Mouse (Mus musculus) left cerebral cortex, postnatal 4 days (tissue): ENCODE data around the gene Sipa1l3. TPM values are rescaled to one million over a fixed set of nuclear protein-coding genes. Genes with fewer than 3 reads are reported as not detected.

Experiments used
- DNase-seq: peaks from one replicate; pipeline ENCODE4 v3.0.0-alpha.2; 2022
- intact Hi-C: fragments of 180-260 bp; cut with DNase I; formaldehyde crosslinking; loops from one replicate; pipeline ENCODE4 v1.15.1; 2025
- total RNA-seq, 2 experiments: library from RNA; stranded (reverse); gene quantifications; 2 replicates each; pipeline ENCODE4 v1.2.3; 2021

Gene Sipa1l3
- total RNA-seq, 2 experiments from 2014 or later = 58.2 to 58.4 TPM

DNA sequence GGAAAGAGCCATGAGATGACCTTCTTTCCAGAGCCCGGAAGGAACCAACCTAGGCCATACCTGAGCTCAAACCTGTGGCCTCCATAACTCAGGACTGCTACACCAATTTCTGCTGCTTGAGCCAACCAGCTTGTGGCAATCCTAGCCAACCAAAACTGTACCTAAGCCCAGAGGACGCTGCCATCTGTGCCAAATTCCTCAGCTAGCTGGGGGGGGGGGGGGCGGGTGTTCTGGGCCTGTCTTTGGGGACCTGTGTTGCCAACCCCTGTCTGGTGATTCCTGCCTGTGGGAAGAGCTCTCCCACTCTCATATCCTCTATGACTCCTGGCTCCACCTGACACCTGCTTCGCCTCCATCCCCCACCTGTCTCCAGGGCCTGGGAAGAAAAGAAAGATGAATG is 34.9 kb downstream of the Sipa1l3 start:
- DNase-seq = no peak
- intact Hi-C loops = no loop called here

DNA sequence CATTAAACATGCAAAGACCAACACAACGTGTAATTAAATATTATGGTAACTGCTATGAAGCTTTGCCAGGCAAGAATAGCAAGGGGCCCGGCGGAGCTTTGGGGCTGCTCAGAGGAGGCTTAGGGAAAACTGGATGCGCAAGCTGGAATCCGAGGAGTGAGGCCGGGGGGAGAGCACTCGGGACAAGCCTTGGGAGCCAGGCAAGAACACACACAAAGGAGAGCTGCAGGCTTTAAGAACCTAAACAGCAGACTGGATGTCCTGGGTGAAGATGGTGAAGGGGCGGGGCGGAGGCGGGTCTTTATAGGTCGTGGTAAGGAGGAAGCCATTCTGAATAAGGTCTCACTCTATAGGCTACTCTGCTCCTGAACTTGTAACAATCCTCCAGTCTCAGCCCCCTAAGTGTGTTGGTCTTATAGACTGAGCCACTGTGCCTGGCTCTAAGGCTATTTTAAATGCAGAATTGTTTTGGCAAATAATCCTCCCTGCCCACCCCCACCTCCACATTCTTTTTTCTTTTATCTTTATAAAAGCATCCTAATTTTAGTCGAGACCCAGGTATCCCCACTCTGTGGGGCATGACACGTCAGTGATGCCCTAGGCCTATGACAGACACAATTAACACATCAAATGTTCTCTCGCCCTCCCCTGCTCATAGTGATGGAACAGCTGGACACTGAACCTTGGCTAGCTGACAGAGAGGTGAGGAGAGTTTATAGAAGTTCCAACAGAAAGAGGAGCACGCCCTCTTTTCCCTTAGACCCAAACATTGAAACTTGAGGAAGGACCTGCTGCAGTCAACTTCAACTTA is 36.9 kb downstream of the Sipa1l3 start:
- intact Hi-C loops = no loop called here

DNA sequence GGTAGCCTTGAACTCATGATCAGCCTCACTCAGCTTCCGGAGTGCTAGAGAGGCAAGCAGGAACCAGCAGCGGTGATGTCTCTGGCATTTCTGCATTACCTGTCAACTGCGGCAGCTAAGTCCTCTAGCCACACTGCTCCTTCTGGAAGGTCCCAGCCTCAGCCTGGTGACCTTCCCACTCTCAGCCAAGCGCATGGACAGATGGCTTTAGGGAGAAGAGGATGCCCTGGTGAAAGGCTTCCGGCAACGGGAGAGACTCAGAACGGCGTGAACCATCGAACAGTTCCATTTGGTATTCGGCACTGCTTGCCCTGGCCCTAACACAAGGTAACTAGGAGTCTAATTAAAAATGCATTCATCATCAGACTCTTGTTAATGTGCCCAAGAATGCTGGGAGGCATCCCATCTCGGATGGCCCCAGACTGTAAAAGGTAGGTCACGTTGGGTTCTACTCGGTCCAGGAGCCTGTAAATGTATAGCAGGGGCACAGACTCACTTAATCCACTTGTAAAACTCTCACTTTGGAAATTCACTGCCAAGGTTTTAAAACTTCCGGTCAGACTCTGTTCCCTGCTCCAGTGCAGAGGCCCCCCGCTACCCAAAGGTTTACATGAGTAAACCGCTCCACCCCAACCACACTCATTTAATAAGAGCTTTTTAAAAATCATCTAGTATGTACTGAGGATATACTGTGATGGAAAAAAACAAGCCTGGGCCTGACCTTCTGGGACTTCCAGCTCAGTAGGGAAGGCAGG is 37.7 kb downstream of the Sipa1l3 start:
- no peak for DNase-seq
- intact Hi-C loops = no loop called here

More for the DNA sequence above, 36.9 kb downstream of the Sipa1l3 start:
- DNase-seq = no peak

DNA sequence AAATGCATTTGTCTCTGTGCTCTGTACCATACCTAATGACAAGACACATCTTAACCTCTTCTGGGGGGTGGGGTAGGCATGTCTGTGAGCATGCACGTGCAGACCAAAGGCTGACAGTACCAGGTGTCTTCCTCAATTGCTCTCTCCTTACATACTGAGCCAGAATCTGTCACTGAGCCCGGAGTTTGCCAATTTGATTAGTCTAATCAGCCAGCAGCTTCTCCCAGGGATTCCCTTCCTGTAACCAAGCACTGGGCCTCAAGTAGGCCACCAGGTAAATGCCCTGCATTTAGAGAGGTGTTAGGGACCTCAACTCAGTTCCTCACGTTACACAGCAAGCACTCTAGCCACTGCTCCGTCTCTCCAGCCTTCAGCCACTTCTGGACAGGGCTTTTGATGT is 38.3 kb downstream of the Sipa1l3 start:
- DNase-seq = no peak
- intact Hi-C loops = no loop called here

DNA sequence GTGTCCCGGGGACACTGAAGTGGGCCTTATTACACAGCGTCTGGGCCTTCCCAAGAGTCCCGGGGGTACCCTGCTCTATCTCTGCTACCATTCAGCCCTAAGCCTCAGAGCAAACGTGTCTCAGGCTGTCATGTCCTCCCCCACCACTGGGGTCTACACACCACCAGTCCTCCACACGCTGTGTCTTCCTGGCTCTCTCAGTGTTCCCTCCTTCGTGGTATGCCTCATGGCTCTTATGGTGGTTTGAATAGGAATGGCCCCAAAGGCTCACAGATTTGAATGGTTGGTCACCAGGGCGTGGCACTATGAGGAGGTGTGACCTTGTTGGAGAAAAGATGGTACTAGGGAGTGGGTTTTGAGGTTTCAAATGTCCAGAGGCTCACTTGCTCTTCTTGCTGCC is 43.4 kb downstream of the Sipa1l3 start:
- DNase-seq = no peak
- intact Hi-C loops = no loop called here

DNA sequence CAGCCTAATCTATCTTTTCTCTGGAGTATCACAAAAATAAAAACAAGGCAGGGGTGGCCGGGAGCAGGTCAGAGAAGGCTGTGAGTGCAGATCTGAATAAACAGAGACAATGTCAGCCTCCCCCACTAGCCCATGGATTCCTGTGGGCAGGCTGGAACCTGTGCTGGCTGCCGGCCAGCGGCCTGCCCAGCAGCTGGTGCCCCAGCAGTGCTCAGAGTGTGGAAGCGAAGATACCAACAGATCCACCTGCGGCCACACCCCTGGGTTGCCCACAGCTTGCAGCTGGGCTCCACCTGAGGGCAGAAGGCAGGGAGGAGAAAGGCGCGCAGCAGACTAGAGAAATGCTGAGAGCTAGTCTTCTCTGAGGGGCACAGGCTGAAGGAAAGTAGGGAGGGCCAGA is 47.1 kb downstream of the Sipa1l3 start:
- intact Hi-C loops = no loop called here
- no peak for DNase-seq

DNA sequence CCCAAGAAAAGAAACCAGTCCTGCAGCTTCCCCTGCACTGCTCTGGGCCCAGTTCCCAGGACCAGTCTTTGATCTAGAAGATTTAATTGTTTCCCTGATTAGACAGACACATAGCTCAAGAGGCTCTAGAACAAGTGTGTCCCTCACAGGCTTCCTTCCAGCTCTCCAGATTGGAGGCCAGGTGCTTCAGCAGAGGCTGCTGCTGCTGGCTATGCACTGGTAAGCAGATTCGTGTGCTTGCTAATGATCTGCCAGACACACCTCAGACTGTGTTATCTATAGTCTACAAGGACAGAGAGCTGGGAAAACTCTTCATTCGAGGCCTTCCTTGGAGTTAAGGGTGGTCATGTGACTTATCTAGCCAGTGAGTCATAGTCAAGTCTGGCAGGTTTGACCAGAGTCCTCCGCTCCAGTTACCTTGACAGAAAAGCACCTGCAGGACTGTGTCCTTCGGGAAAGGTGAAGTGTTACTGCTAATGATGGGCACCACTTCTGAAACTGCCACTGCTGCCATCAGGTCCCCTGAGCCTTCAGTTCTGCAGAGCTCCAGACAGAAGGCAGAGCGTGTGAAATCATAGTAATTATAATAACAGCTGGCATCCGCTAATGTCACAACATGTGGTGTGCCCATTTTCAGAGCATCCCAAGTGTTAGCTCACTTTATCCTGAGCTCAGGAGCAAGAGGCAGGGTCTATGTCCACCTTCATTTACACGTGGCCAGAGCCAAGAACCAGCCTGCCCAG is 48.7 kb downstream of the Sipa1l3 start:
- intact Hi-C loops = no loop called here
- no peak for DNase-seq

DNA sequence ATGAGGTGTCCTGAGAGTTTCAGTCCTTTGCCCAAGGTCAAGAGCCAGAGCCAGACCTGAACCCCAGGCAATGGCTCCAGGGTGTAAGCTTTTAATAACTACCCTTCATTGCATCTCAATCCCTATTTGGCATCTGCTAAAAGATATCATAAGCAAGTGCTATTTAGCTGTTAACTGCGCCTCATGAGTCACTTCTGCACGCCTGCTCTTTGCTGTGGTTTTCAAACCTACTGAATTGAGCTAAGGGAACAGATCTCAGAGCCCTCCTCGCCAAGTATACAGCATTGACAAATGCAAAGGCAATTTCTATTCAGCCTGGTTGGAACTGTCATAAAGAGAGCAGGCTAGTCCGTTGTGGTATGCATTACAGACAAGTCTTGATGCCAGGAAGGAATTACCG is 49.8 kb downstream of the Sipa1l3 start:
- DNase-seq = no peak
- intact Hi-C loops = no loop called here

DNA sequence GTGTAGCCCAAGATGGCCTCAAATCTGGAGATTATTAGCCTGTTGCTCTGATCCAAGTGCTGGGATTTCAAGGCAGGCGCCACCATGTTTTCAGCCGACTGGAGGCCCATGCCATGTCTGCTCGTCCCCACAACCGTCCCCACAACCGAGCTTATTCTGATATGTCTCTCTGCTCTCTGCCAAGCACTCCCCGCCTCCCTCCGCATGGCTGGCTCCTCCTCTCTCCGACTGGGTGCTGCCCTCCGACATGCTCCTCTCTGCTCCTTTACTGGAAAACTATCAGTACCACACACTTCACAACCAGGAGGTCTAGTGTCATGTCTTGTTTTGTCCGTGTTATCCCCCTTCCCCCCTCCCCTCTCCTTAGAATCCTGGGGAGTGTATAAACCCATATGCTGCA is 51.9 kb downstream of the Sipa1l3 start:
- DNase-seq = peak; percentile 60
- intact Hi-C loops = no loop called here

DNA sequence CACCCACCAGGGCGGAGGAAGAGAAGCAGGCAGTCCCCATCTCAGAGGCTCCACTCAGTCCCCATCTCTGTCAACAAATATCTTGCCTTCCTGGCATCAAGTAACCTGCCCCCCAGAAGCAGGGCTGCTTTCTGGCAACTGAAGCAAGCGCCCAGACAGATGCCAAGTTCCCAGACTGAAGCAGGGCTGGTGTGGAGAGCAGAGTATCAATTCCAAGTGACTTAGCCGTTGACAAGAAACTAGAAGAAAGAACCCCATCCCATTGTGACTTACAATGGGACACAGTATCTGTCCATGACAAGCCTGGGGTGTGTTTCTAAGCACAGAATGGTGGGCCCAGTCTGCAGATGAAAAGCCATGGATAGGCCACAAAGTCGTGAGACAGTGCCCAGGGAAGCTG is 52.7 kb downstream of the Sipa1l3 start:
- DNase-seq = peak; percentile 81
- intact Hi-C loops = no loop called here

DNA sequence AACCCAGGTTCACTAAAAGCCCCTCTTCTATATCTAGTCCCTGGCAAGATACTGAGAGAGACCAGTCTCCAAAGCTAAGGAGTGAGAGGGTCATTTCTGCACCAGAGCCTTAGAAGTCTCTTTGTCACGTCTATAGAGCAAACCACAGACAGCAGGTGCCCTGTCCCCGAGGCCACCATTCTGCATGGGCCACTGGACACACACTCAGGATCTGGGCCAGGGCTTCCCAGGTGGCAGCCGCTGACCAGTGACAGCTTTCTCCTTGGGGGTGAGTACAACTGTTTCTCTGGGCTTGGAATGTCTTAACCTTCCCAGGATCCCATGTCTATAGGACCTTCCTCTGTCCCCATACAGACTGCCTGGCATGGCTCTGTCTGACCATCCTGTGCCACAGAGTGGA is 55.6 kb downstream of the Sipa1l3 start:
- DNase-seq = no peak
- intact Hi-C loops = no loop called here

DNA sequence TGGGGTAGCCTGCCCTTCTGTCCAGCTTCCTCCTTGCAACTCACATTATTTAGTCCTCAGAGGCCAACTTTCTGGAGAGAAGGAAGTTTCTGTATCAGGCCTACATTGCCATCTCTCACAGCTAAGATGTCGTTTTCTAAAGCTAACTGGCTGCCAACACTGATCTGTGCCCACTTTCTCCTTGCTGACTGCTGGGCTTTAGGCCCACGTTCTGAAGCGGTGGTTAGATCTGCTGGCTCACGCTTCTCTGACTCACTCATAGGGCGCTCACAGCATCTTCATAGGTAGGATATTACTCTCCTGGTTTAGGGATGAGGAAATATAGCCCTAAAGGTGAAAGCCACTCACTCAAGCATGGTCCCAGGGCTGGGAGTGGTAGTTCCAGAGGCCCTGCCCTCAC is 56.3 kb downstream of the Sipa1l3 start:
- intact Hi-C loops = no loop called here
- no peak for DNase-seq

DNA sequence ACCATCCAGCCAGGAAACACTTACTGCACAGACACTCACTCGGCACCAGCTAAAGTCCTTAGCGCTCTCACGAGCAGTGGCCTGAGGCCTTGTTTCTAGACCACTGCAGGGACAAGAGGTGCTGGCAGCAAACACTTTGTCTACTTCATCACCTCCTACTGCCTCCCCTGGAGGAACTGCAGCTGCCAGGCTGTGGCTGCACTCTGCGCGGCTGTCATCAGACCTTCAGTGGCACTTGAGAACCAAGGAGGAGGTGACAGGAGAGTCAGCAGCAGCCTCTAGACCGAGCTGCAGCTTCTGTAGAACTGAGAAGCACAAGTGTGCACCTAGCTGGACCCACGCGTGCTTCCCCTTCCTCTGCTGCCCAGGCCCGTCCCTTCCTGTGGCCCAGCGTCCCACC is 56.9 kb downstream of the Sipa1l3 start:
- DNase-seq = no peak
- intact Hi-C loops = no loop called here

DNA sequence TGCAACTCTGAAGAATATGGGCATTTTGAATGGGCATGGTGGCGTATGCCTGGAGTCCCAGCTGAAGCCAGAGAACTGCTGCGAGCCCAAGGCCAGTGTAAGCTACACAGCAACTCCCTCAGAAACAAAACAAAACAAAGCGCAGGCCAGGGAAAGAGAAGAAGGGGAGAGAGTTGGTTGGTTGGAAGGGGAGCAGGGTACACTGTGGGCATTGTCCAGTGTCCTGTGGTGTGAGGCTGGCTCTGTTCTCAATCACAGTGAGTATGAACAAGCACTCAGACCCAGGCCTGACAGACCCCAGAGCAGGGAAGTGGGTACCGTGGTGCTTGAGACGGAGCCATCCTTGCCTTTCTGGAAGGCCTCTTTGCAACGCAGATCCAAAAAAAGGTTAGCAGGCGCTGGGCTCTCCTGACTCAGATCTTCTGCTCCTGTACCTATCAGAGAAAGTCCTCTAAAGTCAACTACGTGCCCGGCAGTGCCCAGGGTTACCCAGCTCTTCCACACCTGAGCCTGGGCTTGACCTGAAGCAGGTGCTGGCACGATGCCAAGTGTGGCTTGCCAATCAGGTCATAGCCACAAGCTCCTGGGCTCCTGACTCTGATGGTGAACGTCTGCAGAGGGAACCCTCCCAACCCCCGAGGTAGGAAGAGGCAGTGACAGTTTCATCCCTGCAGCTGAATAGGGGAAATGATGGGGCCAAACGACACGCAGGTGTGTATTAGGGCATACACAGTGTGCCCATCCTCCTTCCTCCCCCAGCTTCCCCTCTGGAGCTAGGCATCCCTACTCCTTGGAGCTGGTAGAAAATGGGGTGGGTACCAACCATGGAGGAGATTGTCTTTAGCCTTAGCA is 59.3 kb downstream of the Sipa1l3 start:
- DNase-seq = no peak
- intact Hi-C loops = no loop called here

DNA sequence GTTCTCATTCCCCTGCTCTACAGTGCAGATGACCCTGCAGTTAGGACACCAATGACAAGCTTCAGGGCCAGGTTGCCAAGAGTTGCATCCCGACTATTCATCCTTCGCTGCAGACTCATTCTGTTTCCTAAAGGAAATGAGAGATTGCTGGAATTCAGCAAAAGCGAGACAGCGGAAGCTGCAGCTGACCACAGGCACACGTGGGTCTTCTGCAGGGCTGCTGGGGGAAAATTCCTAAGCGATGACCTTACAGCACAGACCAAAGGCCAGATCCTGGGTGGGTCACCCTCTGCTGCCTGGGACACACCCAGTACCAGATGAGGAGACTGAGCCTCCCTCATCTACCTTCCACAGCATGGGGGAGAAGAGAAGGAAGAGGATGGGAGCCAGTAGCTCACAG is 60.7 kb downstream of the Sipa1l3 start:
- no peak for DNase-seq
- intact Hi-C loops = no loop called here

DNA sequence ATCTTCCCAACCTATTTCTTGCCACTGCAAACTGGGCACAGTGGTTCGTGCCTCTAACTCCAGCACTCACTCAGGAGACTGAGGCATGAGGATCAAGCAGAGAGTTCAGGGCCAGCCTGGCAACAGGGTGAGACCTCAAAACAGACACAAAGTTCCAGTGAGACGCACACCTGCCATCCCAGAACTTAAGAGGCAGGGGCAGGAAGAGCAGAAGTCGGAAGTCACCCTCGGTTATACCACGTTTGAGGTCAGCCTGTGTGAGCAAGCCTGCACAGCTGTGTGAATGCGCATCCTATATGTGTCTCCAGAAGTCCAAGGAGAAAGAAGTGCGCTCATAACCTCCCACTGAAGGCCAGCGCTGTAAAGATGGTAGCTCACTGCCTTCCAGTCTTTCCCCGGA is 61.7 kb downstream of the Sipa1l3 start:
- no peak for DNase-seq
- intact Hi-C loops = no loop called here

DNA sequence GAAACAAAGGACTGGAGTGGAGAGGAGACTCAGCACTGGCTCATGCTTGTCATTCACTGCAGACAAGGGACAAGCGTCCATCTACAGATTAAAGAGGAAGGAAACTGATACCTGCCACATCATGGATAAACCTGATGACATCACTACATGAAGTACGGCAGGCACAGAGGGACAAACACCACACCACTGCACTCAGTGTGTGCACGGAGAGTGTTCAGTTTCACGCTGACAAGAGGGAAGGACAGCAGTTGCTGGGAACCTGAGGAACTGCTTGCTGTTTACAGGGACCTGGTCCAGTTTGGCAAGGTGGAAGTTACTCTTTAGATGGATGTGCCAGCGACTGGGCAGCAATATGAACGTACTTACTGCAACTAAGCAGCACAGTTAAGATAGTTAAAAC is 62.9 kb downstream of the Sipa1l3 start:
- intact Hi-C loops = no loop called here
- DNase-seq = no peak

DNA sequence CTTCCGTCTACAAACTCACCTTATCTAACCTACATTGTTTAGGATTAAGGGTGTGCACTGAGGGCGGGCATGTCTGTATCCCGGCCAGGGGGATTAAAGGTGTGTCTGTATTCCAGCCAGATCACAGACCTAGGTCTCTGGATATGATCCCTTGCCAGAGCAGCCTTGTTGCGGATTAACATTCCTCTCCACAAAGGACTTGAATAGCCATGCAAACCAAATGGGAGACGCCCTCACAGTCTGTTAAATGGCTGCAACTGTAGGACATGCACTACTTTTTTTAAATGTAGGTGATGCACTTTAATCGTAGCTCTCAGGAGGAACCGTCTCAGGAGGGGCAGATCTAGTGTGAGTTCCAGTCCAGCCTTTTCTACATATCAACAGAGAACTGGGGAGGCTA is 63.5 kb downstream of the Sipa1l3 start:
- no peak for DNase-seq
- intact Hi-C loops = no loop called here

DNA sequence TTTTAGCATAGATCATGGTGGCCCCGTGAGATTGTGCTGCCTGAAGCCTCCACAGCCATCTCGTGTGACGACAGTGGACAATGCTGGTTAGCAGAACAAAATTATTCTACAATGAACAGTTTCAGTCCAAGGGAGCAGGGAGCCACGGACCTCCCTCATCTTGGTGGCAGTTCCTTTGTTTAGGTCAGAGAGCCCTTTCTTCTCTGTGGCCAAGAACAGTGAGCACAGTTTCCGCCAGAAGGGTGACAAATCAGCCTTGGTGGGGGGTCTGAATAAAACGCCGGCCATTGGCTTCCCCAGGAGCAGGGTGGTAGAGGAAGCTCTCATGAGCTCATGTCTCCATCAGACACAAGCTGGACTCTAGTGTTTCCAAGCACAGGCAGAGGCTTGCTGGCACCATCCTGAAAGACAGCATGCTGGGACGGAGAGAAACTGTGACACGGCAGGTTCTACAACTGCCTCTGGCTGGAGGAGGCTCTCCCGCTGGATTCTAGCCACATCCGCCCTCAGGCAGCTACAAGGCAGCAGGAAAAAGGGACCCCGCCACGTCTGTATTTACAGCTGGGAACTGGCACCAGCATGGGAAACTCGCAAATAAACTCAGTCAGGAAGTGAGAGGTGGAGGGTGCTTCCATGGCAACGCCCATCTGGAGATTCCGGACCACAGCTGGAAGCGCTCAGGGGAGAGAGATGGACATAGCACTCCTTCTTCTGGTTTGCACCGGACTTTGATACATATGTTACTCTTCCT is 65.3 kb downstream of the Sipa1l3 start:
- peak; percentile 81 for DNase-seq
- intact Hi-C loops = no loop called here

DNA sequence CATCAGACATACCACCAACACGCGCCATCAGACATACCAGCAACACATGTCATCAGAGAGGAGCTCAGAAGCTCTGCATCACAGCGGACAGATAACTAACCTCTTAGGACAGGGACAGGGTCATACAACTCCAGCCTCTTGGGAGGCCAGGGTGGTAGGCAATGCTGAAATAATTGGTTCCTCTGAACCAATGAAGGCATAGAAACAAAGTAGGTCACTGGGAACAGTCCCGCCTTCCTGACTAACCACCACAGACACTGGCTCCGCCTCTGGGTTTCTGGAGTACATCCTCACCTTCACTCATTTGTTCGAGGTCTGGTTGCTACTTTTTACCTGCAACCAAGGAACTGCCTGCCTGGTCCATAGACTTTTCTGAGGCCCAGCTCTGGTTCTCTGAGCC is 66.1 kb downstream of the Sipa1l3 start:
- no peak for DNase-seq
- intact Hi-C loops = no loop called here
